Mouse (Mus musculus) heart, embryonic 14.5 days (tissue): ENCODE results near the gene Rtkn2. TPM values are rescaled to one million over a fixed set of nuclear protein-coding genes. Genes with fewer than 3 reads are reported as not detected.
A peak's percentile ranks its signal among the peaks of the same experiment; 100 is the strongest.

ENCODE experiments used
- ATAC-seq: fragments of 200-750 bp; cut with Nextera tagmentation; 2 replicates; pipeline ENCODE4 v1.8.0; 2017; ENCODE audit warnings: low read depth, moderate TSS enrichment; ENCODE audit not compliant: insufficient number of reproducible peaks, insufficient read depth, low FRiP score
- H3K27ac ChIP-seq, 2 experiments: fragments of 200-500 bp in 1 of 2; fragments of 300-500 bp in 1 of 2; sonication (generic) in 1 of 2; replicated peaks in 1 of 2; 2 replicates each; pipeline ENCODE4 v1.5.1; 2012 to 2014; ENCODE audit warnings: low read depth in 2 of 2, low read length in 2 of 2, control low read depth in 1 of 2, mild to moderate bottlenecking in 1 of 2, mixed read lengths in 1 of 2; ENCODE audit not compliant: control insufficient read depth in 1 of 2, insufficient read depth in 1 of 2
- H3K27me3 ChIP-seq: fragments of 300-500 bp; sonication (generic); 2 replicates; pipeline ENCODE4 v1.6.1; 2014; ENCODE audit warnings: mild to moderate bottlenecking, low read length, control low read depth; ENCODE audit not compliant: control insufficient read depth, insufficient read depth
- H3K36me3 ChIP-seq: fragments of 300-500 bp; sonication (generic); 2 replicates; pipeline ENCODE4 v1.6.1; 2014; ENCODE audit warnings: mild to moderate bottlenecking, control low read depth, low read length, mixed read lengths; ENCODE audit not compliant: control insufficient read depth, insufficient read depth
- H3K4me1 ChIP-seq, 2 experiments: fragments of 200-500 bp in 1 of 2; fragments of 300-500 bp in 1 of 2; sonication (generic) in 1 of 2; 2 replicates each; pipeline ENCODE4 v1.6.1; 2012 to 2014; ENCODE audit warnings: low read length in 2 of 2, control low read depth in 1 of 2, mixed read lengths in 1 of 2; ENCODE audit not compliant: control insufficient read depth in 2 of 2, insufficient read depth in 2 of 2
- H3K4me2 ChIP-seq: fragments of 300-500 bp; sonication (generic); 2 replicates; pipeline ENCODE4 v1.6.1; 2014; ENCODE audit warnings: mild to moderate bottlenecking, low read length
- H3K4me3 ChIP-seq, 2 experiments: fragments of 200-500 bp in 1 of 2; fragments of 300-500 bp in 1 of 2; sonication (generic) in 1 of 2; 2 replicates each; pipeline ENCODE4 v1.5.1; 2012 to 2014; ENCODE audit warnings: low read length in 2 of 2, mild to moderate bottlenecking in 2 of 2, control low read depth in 1 of 2, low read depth in 1 of 2, moderate library complexity in 1 of 2; ENCODE audit not compliant: control insufficient read depth in 1 of 2, insufficient read depth in 1 of 2
- H3K9ac ChIP-seq: fragments of 300-500 bp; sonication (generic); 2 replicates; pipeline ENCODE4 v1.6.1; 2014; ENCODE audit warnings: mild to moderate bottlenecking, low read length
- H3K9me3 ChIP-seq: fragments of 300-500 bp; sonication (generic); 2 replicates; pipeline ENCODE4 v1.6.1; 2016; ENCODE audit warnings: low read length, control low read depth; ENCODE audit not compliant: control insufficient read depth
- WGBS: fragments of 180-500 bp; shearing (Covaris S2); extraction: QIAGEN DNeasy Blood & Tissue Kit; methylation state at CpG from one replicate; pipeline ENCODE4 v1.1.7; 2014; 5-methylcytosine and 5-hydroxymethylcytosine counted together
- polyA plus RNA-seq: library from polyadenylated mRNA; unstranded; fragments of >200 nt; fragmentation: Nextera tagmentation; extraction: Ambion mirVana; gene quantifications from 2 replicates; pipeline ENCODE4 v1.2.1, GENCODE M21; 2014

Rtkn2 gene
- polyA plus RNA-seq, 1 experiment from 2014 or later = 7.3 TPM

GRCm38 (mm10) chr10:67966102-67966501, 13.3 kb upstream of the Rtkn2 start:
- no peaks in the 10 kb centered on the region for H3K27me3 ChIP-seq
- no peak overlapping the region for H3K4me3 ChIP-seq
- no peak overlapping the region for H3K9ac ChIP-seq
- 55% methylated on average over 6 of the region's 6 CpGs for WGBS
- H3K9me3 ChIP-seq = no peaks in the 10 kb centered on the region
- no peak for ATAC-seq
- 0 out of 4 replicates have a peak overlapping the region, but pooled peaks of 1 of the 2 experiments have one; percentile 33 for H3K27ac ChIP-seq
- no peaks in the 10 kb centered on the region for H3K4me1 ChIP-seq
- no peak overlapping the region for H3K4me2 ChIP-seq
- no peaks in the 10 kb centered on the region for H3K36me3 ChIP-seq

GRCm38 (mm10) chr10:67966983-67967382, 12.4 kb upstream of the Rtkn2 start:
- Histone ChIP-seq H3K36me3 (no peaks in the 10 kb centered on the region), H3K4me3 (no peak overlapping the region), H3K9me3 (no peaks in the 10 kb centered on the region), H3K4me2 (no peak overlapping the region), H3K27ac (no peak overlapping the region), H3K9ac (no peak overlapping the region), H3K27me3 (no peaks in the 10 kb centered on the region), H3K4me1 (no peaks in the 10 kb centered on the region)
- no peak for ATAC-seq
- WGBS = 65% methylated on average over 2 of the region's 2 CpGs

- WGBS = 76% methylated on average over 11 of the region's 11 CpGs
- no peak overlapping the region for H3K9ac ChIP-seq
- no peak for ATAC-seq
Observed at GRCm38 (mm10) chr10:67971166-67971796, 8.1 kb upstream of the Rtkn2 start.

GRCm38 (mm10) chr10:67977271-67977670, 2.1 kb upstream of the Rtkn2 start:
- H3K4me1 ChIP-seq = 0 out of 4 replicates have a peak, but pooled peaks cover 0 to 2% of the 10 kb centered on the region in 2 experiments
- no peaks in the 10 kb centered on the region for H3K27me3 ChIP-seq
- WGBS = 45% methylated on average over 4 of the region's 4 CpGs
- no peak for ATAC-seq
- H3K27ac ChIP-seq = no peak overlapping the region
- no peaks in the 10 kb centered on the region for H3K9me3 ChIP-seq
- H3K9ac ChIP-seq = no peak overlapping the region
- H3K4me2 ChIP-seq = no peak overlapping the region
- H3K4me3 ChIP-seq = no peak overlapping the region
- H3K36me3 ChIP-seq = no peaks in the 10 kb centered on the region

More at GRCm38 (mm10) chr10:67971166-67971796, 8.1 kb upstream of the Rtkn2 start:
- no peaks in the 10 kb centered on the region for H3K27me3 ChIP-seq
- H3K9me3 ChIP-seq = no peaks in the 10 kb centered on the region
- H3K36me3 ChIP-seq = no peaks in the 10 kb centered on the region
- no peak overlapping the region for H3K4me2 ChIP-seq
- no peaks in the 10 kb centered on the region for H3K4me1 ChIP-seq
- H3K27ac ChIP-seq = no peak overlapping the region
- H3K4me3 ChIP-seq = no peak overlapping the region

GRCm38 (mm10) chr10:67983776-67984175, 4.4 kb downstream of the Rtkn2 start:
- 93% methylated on average over 8 of the region's 8 CpGs for WGBS
- ATAC-seq = no peak
- H3K4me1 ChIP-seq = peaks cover 0 to 2% of the 10 kb centered on the region in 2 experiments; a peak in 1 of 4 replicates
- H3K4me2 ChIP-seq = no peak overlapping the region
- no peak overlapping the region for H3K4me3 ChIP-seq
- H3K9ac ChIP-seq = no peak overlapping the region
- no peak overlapping the region for H3K27ac ChIP-seq
- no peaks in the 10 kb centered on the region for H3K9me3 ChIP-seq
- peaks cover 7% of the 10 kb centered on the region; the same call in 1 of the 2 replicates for H3K36me3 ChIP-seq
- no peaks in the 10 kb centered on the region for H3K27me3 ChIP-seq

GRCm38 (mm10) chr10:67984271-67984943, 5.0 kb downstream of the Rtkn2 start:
- H3K4me3 ChIP-seq = no peak overlapping the region
- H3K36me3 ChIP-seq = peaks cover 7% of the 10 kb centered on the region; the same call in 1 of the 2 replicates
- H3K9me3 ChIP-seq = no peaks in the 10 kb centered on the region
- 36% methylated on average over 13 of the region's 13 CpGs for WGBS
- H3K27me3 ChIP-seq = no peaks in the 10 kb centered on the region
- no peak overlapping the region for H3K9ac ChIP-seq
- H3K4me2 ChIP-seq = no peak overlapping the region
- ATAC-seq = peak; percentile 44; the same call in 1 of the 2 replicates
- H3K4me1 ChIP-seq = no peaks in the 10 kb centered on the region; a peak in 1 of 4 replicates
- H3K27ac ChIP-seq = no peak overlapping the region

GRCm38 (mm10) chr10:67985100-67985499, 5.7 kb downstream of the Rtkn2 start:
- Histone ChIP-seq H3K36me3 (peaks cover 7% of the 10 kb centered on the region; the same call in 1 of the 2 replicates), H3K27me3 (no peaks in the 10 kb centered on the region), H3K9me3 (no peaks in the 10 kb centered on the region), H3K4me3 (no peak overlapping the region), H3K4me1 (no peaks in the 10 kb centered on the region; a peak in 1 of 4 replicates), H3K27ac (no peak overlapping the region), H3K9ac (no peak overlapping the region), H3K4me2 (no peak overlapping the region)
- 86% methylated on average over 17 of the region's 17 CpGs for WGBS
- no peak for ATAC-seq
